Mouse (Mus musculus) heart, adult 18-20 months (tissue): ENCODE data around the gene Syncrip. TPM values are rescaled to one million over a fixed set of nuclear protein-coding genes. Genes with fewer than 3 reads are reported as not detected.

Experiments used
- total RNA-seq, 2 experiments: library from RNA; stranded (reverse); gene quantifications; 2 replicates each; pipeline ENCODE4 v1.2.3; 2021

Gene Syncrip
- total RNA-seq, 2 experiments from 2014 or later, result 56.1 to 61.2 TPM

Other genes starting within 250 kb of the Syncrip start
- gene Nt5e, start 155.4 kb downstream of the Syncrip start, total RNA-seq, result 10 to 100 TPM; 10.7 to 16.7 TPM
- gene Snx14, start 43.6 kb downstream of the Syncrip start, total RNA-seq, result 10 to 100 TPM; 23.3 to 24.9 TPM
- under 1 TPM in 1 of 2 experiments, not detected in 1; 0.65 TPM for gene Gm20537, start 26.0 kb downstream of the Syncrip start, total RNA-seq
- 1 to 10 TPM; 7.6 to 9.0 TPM for gene Zfp949, start 65.4 kb upstream of the Syncrip start, total RNA-seq
- gene Trim43a, start 98.3 kb upstream of the Syncrip start, total RNA-seq, result not detected
- 10 to 100 TPM; 14.3 to 20.7 TPM for gene Mthfsl, start 237.7 kb upstream of the Syncrip start, total RNA-seq
- 1 to 10 TPM in 1 of 2 experiments, under 1 TPM in 1; 0.72 to 2.0 TPM for gene Bcl2a1d, start 249.3 kb upstream of the Syncrip start, total RNA-seq